Mouse (Mus musculus) heart, postnatal 36 days (tissue): ENCODE results near the gene Snx11. TPM values are rescaled to one million over a fixed set of nuclear protein-coding genes. Genes with fewer than 3 reads are reported as not detected.
"Not testable (repeated sequence)": the region's sequence is repeated elsewhere in the genome, so short reads cannot be mapped to it uniquely, and the experiment has no call there.

ENCODE experiments used
- DNase-seq, 2 experiments: peaks; one replicate each; pipeline ENCODE4 v3.0.0; 2021 to 2022
- intact Hi-C: fragments of 180-260 bp; cut with DNase I; formaldehyde crosslinking; loops from one replicate; pipeline ENCODE4 v1.15.1; 2025
- total RNA-seq, 2 experiments: library from RNA; stranded (reverse); gene quantifications; 2 replicates each; pipeline ENCODE4 v1.2.3; 2021

Gene Snx11
- total RNA-seq, result 10 to 100 TPM; 12.1 to 12.6 TPM

DNA sequence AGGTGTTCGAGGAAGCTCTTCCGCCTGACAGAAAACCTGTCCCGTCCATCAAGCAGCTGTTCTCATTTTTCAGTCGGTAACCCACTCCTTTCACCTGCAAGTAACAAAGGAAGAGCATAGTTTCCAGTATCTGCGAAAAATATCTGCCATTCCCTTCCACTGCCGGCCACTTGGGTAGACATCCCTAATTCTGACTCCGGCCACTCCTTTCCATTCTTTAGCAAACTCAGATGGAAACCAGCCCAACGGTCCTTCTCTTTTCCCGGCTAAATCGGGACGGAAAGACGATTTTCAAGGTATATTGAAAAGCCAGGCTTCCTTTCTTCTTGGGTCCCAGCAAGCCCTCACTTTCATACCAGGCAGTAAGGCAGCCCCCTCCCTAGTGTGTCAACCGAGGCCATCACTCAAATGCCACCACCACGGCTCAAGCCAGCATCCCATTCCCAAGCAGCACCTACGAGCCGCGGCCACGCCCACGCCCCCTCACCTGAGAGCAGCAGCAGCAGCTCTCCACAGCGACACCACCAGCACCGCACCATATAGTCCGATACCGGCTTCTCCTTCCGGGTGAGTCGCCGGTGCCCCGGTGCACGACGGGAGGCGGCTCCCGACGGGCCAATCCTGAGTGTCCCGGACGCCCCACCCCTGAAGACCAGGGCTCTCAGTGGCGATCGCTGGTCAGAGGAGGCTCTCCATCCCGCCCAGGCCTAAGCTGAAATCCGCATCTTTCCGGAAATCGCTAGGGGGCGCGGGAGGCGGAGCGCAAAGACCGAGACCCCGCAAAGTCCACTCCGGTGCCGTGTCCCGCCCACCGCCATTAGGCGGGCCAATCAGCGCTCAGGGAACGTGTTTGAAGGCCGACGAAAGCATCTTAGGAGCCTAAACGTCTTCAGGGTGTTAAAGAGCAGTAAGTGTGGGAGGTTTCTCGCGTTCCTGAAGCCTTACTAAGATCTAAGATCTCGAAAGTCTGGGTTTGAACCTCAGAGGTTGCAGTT lies at the start of gene Snx11:
Snx11 (minus strand) TSS at position 592 of the 995 bp plus-strand sequence.
- intact Hi-C loops, result loop anchor here (5.0 kb wide), 1 partner anchor 135 kb away; no protein-coding TSS in a partner anchor
- peak; percentile 99 for DNase-seq

DNA sequence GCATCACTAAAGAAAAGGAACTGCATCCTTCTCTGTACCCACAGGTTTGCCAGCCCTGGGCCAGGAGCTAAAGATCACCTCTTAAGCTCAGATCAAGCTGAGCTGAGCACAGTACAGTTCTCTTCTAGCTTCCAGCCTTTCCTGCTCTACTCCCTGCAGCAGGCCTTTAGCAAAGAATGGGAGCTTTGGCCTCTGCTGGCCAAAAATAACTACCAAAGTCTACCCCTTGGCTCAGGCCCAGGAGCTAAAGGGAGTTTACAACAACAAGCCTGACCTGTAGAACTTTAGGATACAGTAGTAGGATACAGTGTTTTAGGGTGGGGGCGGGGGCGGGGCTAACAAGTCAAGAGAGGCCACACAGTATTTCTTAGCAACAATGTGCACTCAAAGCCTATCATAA lies 49.1 kb upstream of the Snx11 start:
- intact Hi-C loops, result loop anchor here (5.0 kb wide), 1 partner anchor 141 kb away; no protein-coding TSS in a partner anchor
- peak; percentile 51 to 55 for DNase-seq

GRCm38 (mm10) chr11:96824783-96825495 lies 47.6 kb upstream of the Snx11 start:
- DNase-seq, result peak; percentile 79 to 81
- intact Hi-C loops, result loop anchor here (5.0 kb wide), 1 partner anchor 142 kb away; no protein-coding TSS in a partner anchor

DNA sequence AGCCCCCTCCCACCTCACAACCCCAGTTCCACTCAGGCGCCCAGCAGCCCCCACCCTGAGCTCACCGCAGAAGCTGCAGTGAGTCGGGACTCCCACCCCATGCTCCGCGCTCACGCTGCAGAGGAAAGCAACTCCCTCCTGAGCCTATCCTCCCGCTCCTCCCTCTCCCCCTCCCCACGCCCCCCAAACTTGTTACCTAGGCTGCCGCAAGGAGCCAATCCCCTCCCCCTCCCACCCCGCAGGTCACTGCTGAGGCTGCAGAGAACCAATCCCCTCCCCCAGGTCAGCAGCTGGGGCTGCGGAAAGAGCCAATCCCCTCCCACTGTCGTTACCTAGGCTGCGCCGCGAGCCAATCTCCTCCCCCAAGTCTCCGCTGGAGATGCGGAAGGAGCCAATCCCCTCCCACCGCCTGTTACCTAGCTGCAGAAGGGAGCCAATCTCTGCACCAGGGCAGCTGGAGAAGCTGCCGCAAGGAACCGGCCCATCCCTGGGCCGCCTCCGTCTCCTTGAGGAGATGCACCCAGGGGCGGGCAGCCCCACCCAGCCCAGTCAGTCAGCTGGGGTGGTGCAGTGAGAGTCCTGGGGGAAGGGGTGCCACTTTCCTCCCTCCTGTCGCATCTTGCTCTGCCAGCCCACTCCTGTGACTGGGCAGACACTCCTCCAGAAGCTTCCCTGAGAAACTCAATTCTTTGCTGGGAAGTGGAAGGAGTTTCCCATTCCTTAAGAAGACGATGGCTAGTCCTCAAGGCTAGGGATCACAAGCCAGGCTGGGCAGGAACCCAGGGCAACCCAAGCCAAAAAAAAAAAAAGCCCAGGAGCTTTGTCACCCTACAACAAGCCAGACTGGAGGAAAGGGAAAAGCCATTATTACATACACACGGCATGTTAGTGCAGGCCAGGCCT lies 46.8 kb upstream of the Snx11 start:
- peak; percentile 80 to 83 for DNase-seq
- intact Hi-C loops, result no loop called here

GRCm38 (mm10) chr11:96823471-96823837 lies 46.1 kb upstream of the Snx11 start:
- intact Hi-C loops, result no loop called here
- DNase-seq, result no peak

- intact Hi-C loops, result no loop called here
- no peak for DNase-seq
Measured at GRCm38 (mm10) chr11:96822675-96823470, 45.5 kb upstream of the Snx11 start.

DNA sequence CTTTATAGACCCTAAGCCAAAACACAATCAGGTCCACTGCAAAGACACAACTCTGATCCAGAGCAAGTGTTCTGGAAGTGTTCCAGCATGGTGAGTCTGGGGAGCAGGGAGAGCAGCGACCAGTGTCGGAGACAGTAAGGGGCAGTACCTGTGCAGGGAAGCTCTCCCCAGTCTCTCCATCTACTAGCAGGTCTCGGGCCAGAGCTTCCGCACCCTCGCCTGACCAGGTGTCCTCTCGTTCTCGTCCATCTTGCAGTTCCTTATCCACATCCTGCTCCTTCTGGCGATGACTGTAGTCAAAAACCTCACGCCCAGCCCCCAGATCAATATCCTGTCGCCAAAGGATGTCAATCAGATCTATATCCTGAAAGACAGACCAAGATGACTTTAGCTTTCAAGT lies 44.6 kb upstream of the Snx11 start:
- no peak for DNase-seq
- intact Hi-C loops, result no loop called here

DNA sequence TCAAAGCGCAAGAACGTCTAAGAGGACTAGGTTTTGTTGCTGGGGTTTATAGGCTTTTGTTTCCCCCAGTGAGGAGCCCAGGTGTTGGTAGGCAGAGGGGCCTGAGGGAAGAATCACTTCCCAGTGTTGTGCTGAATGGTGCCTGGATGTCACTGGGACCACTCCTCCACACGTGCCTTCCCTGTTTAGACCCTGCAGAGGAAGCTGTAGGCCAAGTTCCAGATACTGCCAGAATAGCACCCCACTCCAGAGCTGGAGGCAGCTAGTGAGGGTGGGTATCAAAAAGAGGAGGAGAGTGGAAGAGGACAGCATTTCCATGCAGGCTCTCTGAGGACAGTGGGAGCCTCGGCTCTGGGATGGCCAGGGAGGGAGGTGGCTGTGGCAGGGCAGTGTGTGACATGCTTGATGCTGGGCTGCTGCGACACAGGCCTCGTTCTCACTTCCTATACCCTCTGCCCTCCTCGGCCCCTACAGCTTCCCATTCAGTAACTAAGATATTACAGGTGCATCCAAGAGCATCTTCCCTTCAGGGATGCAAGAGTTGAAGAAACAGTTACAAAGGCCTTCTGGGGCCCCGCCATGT lies 40.9 kb upstream of the Snx11 start:
- no peak for DNase-seq
- intact Hi-C loops, result no loop called here

GRCm38 (mm10) chr11:96816979-96817378 lies 39.6 kb upstream of the Snx11 start:
- DNase-seq, result no peak
- intact Hi-C loops, result no loop called here

DNA sequence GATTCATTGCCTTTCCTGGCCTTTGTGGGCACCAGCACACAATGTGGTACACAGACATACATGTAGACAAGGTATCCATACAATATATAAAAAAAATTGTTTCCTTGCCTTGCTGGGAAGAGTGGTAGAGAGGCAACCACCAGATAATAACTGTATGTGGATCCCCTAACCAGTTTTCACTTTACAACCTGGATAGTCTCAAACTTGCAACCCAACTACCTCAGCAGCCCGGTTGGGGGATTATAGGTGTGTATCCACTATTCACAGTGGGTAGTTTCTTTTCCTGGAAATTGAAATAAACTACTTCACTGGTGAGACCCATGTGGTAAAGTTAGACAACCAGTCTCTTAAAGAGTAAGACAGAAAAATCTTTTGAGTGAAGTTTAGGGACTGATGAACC lies 39.1 kb upstream of the Snx11 start:
- DNase-seq, result no peak
- intact Hi-C loops, result no loop called here

DNA sequence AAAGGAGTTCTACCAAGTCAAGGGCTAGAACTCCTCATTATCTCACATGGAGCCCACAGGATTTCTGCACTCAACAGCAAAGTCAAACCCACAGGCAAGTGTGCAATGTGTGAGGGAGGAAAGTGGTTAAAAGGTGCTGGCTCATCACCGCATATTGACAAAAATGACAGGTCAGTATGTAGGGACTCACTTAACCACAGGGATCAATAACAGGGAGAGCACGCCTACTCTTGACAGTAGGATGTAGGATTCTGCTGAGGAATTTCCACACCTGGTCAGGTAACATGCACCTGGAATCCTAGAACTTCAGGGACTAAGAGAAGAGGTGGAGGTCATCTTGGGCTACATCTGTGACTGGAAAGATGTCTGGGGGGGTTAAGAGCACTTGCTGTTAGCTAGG lies 38.5 kb upstream of the Snx11 start:
- intact Hi-C loops, result no loop called here
- DNase-seq, result no peak

DNA sequence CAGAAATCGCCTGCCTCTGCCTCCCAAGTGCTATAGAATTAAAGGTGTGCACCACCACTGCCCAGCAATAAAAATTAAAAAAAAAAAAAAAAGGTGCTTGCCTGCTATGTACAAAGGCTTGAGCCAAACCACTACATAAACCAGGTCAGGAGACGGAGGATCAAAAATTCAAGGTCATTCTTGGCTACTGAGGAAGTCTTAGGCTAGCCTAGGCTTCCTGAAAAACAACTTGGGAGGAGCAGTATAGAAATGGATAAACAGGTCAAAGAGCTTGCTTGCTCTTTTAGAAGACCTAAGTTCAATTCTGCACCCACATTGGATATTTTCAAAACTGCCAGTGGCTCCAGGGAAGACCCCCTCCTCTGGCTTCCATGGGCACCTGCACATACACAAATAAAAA lies 37.1 kb upstream of the Snx11 start:
- DNase-seq, result no peak
- intact Hi-C loops, result no loop called here

DNA sequence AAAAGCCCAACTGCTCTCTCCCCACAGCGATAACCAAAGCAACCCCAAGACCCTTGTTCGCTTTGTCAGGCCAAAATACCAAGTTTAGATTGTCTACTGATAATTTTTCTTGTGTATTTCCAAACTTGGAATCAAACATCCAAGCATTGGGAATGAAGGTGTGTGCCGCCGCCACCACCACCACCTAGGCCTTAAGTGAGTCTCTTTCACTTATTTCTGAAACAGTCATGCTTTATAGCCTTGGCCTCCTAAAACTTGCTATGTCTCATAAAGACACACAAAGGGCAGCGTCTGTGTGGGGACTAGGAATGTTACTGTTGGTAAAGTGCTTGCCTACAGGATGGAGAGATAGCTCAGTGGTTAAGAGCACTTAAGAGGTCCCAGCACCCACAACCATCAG lies 36.6 kb upstream of the Snx11 start:
- DNase-seq, result no peak

DNA sequence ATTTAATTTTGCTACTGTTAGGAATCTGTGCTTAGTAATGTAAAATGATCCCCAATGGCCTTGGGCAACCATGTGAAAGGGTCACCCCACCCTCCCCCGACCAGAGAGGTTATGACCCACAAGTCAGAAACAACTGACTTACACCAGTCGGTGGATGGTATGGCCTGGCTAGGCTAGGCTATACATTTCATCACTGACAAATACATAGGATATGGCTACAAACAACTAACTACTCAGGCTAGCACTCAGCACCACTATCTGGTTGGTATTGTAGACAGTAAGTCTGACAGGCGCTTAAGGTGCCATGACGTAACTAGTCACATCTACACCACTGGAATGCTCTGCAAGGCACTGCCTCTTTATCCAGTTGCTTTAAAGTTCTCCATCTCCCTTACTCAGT lies 36.1 kb upstream of the Snx11 start:
- DNase-seq, result no peak
- intact Hi-C loops, result no loop called here

More for the DNA sequence above, 36.6 kb upstream of the Snx11 start:
- intact Hi-C loops, result no loop called here

- DNase-seq, intact Hi-C loops: not testable (repeated sequence)
Measured at GRCm38 (mm10) chr11:96811188-96811587, 33.8 kb upstream of the Snx11 start.

- no peak for DNase-seq
- intact Hi-C loops, result no loop called here
Measured at GRCm38 (mm10) chr11:96809562-96810235, 32.3 kb upstream of the Snx11 start.

DNA sequence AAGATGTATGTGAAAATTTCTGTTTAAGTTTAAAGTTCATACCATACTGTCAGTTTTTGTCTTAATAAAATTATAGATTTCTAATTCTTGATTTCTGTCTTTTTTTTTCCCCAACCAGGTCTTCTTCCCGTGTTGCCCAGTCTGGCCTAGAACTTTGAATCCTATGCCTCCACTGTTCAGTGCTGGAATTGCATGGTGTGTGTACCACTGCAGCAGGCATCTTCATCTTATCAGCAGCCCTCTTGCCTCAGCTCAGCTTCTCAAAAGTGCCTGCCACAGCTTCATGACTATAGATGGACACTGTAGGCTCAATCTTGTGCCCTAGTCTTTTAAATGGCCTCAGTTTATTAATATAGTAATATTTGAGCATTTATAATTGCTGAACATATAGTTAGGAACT lies 30.7 kb upstream of the Snx11 start:
- intact Hi-C loops, result no loop called here
- no peak for DNase-seq

- intact Hi-C loops, result no loop called here
- no peak for DNase-seq
Measured at GRCm38 (mm10) chr11:96805606-96806005, 28.2 kb upstream of the Snx11 start.

DNA sequence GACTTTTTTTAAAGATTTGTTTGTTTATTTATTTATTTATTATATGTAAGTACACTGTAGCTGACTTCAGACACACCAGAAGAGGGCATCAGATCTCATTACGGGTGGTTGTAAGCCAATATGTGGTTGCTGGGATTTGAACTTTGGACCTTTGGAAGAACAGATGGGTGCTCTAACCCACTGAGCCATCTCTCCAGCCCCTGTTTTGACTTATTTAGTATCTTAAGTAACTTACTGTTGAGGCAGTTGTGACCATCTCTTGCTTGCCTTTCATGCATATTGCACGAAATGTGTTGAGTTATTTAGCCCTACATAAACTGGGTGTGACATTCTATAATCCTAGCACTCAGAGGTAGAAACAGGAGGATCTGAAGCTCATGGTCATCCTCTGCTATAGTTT lies 22.2 kb upstream of the Snx11 start:
- DNase-seq, result no peak
- intact Hi-C loops, result no loop called here
